Mouse (Mus musculus) neural tube, embryonic 13.5 days (tissue): ENCODE measurements around the gene Pon3. TPM values are rescaled to one million over a fixed set of nuclear protein-coding genes. Genes with fewer than 3 reads are reported as not detected.

ENCODE experiments used
- ATAC-seq: fragments of 200-750 bp; cut with Nextera tagmentation; 2 replicates; pipeline ENCODE4 v1.8.0; 2017; ENCODE audit warnings: low read depth, mild to moderate bottlenecking, moderate TSS enrichment, moderate library complexity
- H3K27ac ChIP-seq: fragments of 300-500 bp; sonication (generic); replicated peaks from 2 replicates; pipeline ENCODE4 v1.5.1; 2015; ENCODE audit warnings: moderate library complexity, mild to moderate bottlenecking, inconsistent platforms
- H3K27me3 ChIP-seq: fragments of 300-500 bp; sonication (generic); 2 replicates; pipeline ENCODE4 v1.6.1; 2015; ENCODE audit warnings: mild to moderate bottlenecking, inconsistent platforms
- H3K36me3 ChIP-seq: fragments of 300-500 bp; sonication (generic); 2 replicates; pipeline ENCODE4 v1.6.1; 2015; ENCODE audit warnings: mild to moderate bottlenecking, inconsistent platforms
- H3K4me1 ChIP-seq: fragments of 300-500 bp; sonication (generic); replicated peaks from 2 replicates; pipeline ENCODE4 v1.6.1; 2015; ENCODE audit warnings: inconsistent platforms
- H3K4me2 ChIP-seq: fragments of 300-500 bp; sonication (generic); 2 replicates; pipeline ENCODE4 v1.6.1; 2015; ENCODE audit warnings: inconsistent platforms, mild to moderate bottlenecking, moderate library complexity
- H3K4me3 ChIP-seq: fragments of 300-500 bp; sonication (generic); 2 replicates; pipeline ENCODE4 v1.5.1; 2015; ENCODE audit warnings: mild to moderate bottlenecking, inconsistent platforms
- H3K9ac ChIP-seq: fragments of 300-500 bp; sonication (generic); 2 replicates; pipeline ENCODE4 v1.6.1; 2015; ENCODE audit warnings: moderate library complexity, mild to moderate bottlenecking, inconsistent platforms
- H3K9me3 ChIP-seq: fragments of 300-500 bp; sonication (generic); 2 replicates; pipeline ENCODE4 v1.6.1; 2016; ENCODE audit warnings: inconsistent platforms
- WGBS: fragments of 180-500 bp; shearing (Covaris S2); methylation state at CpG from one replicate; pipeline ENCODE4 v1.1.7; 2015; 5-methylcytosine and 5-hydroxymethylcytosine counted together
- polyA plus RNA-seq: library from polyadenylated mRNA; unstranded; fragments of >200 nt; fragmentation: Nextera tagmentation; extraction: Ambion mirVana; gene quantifications from 2 replicates; pipeline ENCODE4 v1.2.1, GENCODE M21; 2015

Gene Pon3
- 5.2 and 5.3 TPM in 2 replicates for polyA plus RNA-seq

GRCm38 (mm10) chr6:5255722-5256451 lies at the start of gene Pon3:
Gene Pon3 (minus strand): TSS chr6:5256286.
- Histone ChIP-seq H3K4me3 (peak within 1 kb of the TSS; percentile 19), H3K4me2 (peak within 1 kb of the TSS; percentile 49), H3K27me3 (no peaks in the 10 kb centered on the region), H3K27ac (no peak within 1 kb of the TSS), H3K9ac (peak within 1 kb of the TSS; percentile 9; the same call in 1 of the 2 replicates), H3K4me1 (0 out of 2 replicates have a peak, but pooled peaks cover 5% of the 10 kb centered on the region), H3K36me3 (no peaks in the 10 kb centered on the region), H3K9me3 (no peaks in the 10 kb centered on the region)
- WGBS = 11% methylated on average over 16 of the region's 16 CpGs
- 0 out of 2 replicates have a peak, but pooled peaks have one; percentile 27 for ATAC-seq

- Histone ChIP-seq H3K4me2 (no peak overlapping the region), H3K9me3 (no peaks in the 10 kb centered on the region), H3K4me1 (no peaks in the 10 kb centered on the region), H3K27ac (no peak overlapping the region), H3K36me3 (no peaks in the 10 kb centered on the region), H3K27me3 (peaks cover 3% of the 10 kb centered on the region; the same call in 1 of the 2 replicates), H3K4me3 (no peak overlapping the region), H3K9ac (no peak overlapping the region)
- WGBS = 86% methylated on average over 8 of the region's 8 CpGs
- ATAC-seq = no peak
Measured at GRCm38 (mm10) chr6:5304956-5305355, 48.9 kb upstream of the Pon3 start.

- no peak overlapping the region for H3K4me2 ChIP-seq
- H3K27me3 ChIP-seq = peaks cover 13% of the 10 kb centered on the region; the same call in 1 of the 2 replicates
- no peak overlapping the region for H3K4me3 ChIP-seq
- no peak overlapping the region for H3K27ac ChIP-seq
- no peaks in the 10 kb centered on the region for H3K9me3 ChIP-seq
- H3K4me1 ChIP-seq = peaks cover 12% of the 10 kb centered on the region
- 98% methylated on average over 8 of the region's 8 CpGs for WGBS
- no peak for ATAC-seq
- H3K9ac ChIP-seq = no peak overlapping the region
- no peaks in the 10 kb centered on the region for H3K36me3 ChIP-seq
Measured at GRCm38 (mm10) chr6:5300629-5301028, 44.5 kb upstream of the Pon3 start.

- H3K4me3 ChIP-seq = no peak overlapping the region
- no peaks in the 10 kb centered on the region for H3K9me3 ChIP-seq
- H3K4me2 ChIP-seq = no peak overlapping the region
- WGBS = 69% methylated on average over 5 of the region's 5 CpGs
- peaks cover 13% of the 10 kb centered on the region; the same call in 1 of the 2 replicates for H3K27me3 ChIP-seq
- no peak for ATAC-seq
- no peak overlapping the region for H3K9ac ChIP-seq
- H3K27ac ChIP-seq = no peak overlapping the region
- H3K36me3 ChIP-seq = no peaks in the 10 kb centered on the region
- peaks cover 12% of the 10 kb centered on the region for H3K4me1 ChIP-seq
Measured at GRCm38 (mm10) chr6:5299561-5299960, 43.5 kb upstream of the Pon3 start.

GRCm38 (mm10) chr6:5298092-5298554 lies 42.0 kb upstream of the Pon3 start, which contains the start of gene Pon2:
Gene Pon2 (minus strand): TSS chr6:5298455.
- Histone ChIP-seq H3K9me3 (no peaks in the 10 kb centered on the region), H3K36me3 (no peaks in the 10 kb centered on the region)
- WGBS = under 1% methylated on average over 40 of the region's 47 CpGs

GRCm38 (mm10) chr6:5297321-5298091 lies 41.4 kb upstream of the Pon3 start:
- Histone ChIP-seq H3K4me1 (peaks cover 12% of the 10 kb centered on the region), H3K4me3 (peak overlapping the region; percentile 59), H3K36me3 (no peaks in the 10 kb centered on the region), H3K27me3 (peaks cover 13% of the 10 kb centered on the region; the same call in 1 of the 2 replicates), H3K27ac (peak overlapping the region; percentile 77), H3K9me3 (no peaks in the 10 kb centered on the region), H3K4me2 (peak overlapping the region; percentile 88), H3K9ac (peak overlapping the region; percentile 71)
- WGBS = 6% methylated on average over 24 of the region's 25 CpGs
- peak; percentile 66 for ATAC-seq

More at GRCm38 (mm10) chr6:5298092-5298554, 42.0 kb upstream of the Pon3 start, which contains the start of gene Pon2:
- Histone ChIP-seq H3K4me2 (peak within 1 kb of the TSS; percentile 88), H3K4me3 (peak within 1 kb of the TSS; percentile 59), H3K27ac (peak within 1 kb of the TSS; percentile 77), H3K9ac (peak within 1 kb of the TSS; percentile 71), H3K4me1 (peaks cover 12% of the 10 kb centered on the region), H3K27me3 (peaks cover 13% of the 10 kb centered on the region; the same call in 1 of the 2 replicates)
- ATAC-seq = peak; percentile 94

- H3K9ac ChIP-seq = no peak overlapping the region
- no peaks in the 10 kb centered on the region for H3K36me3 ChIP-seq
- peaks cover 13% of the 10 kb centered on the region; the same call in 1 of the 2 replicates for H3K27me3 ChIP-seq
- H3K4me1 ChIP-seq = peaks cover 20% of the 10 kb centered on the region
- no peak for ATAC-seq
- H3K9me3 ChIP-seq = no peaks in the 10 kb centered on the region
- H3K4me3 ChIP-seq = no peak overlapping the region
- no peak overlapping the region for H3K27ac ChIP-seq
- no peak overlapping the region for H3K4me2 ChIP-seq
- 95% methylated on average over 7 of the region's 7 CpGs for WGBS
Measured at GRCm38 (mm10) chr6:5296067-5296466, 40.0 kb upstream of the Pon3 start.

GRCm38 (mm10) chr6:5294659-5295449 lies 38.8 kb upstream of the Pon3 start:
- no peak overlapping the region for H3K27ac ChIP-seq
- 95% methylated on average over 16 of the region's 16 CpGs for WGBS
- H3K4me2 ChIP-seq = no peak overlapping the region
- H3K9ac ChIP-seq = no peak overlapping the region
- H3K4me3 ChIP-seq = no peak overlapping the region
- peaks cover 32% of the 10 kb centered on the region for H3K4me1 ChIP-seq
- H3K27me3 ChIP-seq = peaks cover 10% of the 10 kb centered on the region; the same call in 1 of the 2 replicates
- H3K36me3 ChIP-seq = no peaks in the 10 kb centered on the region
- no peak for ATAC-seq
- H3K9me3 ChIP-seq = no peaks in the 10 kb centered on the region

- Histone ChIP-seq H3K9ac (no peak overlapping the region), H3K4me2 (no peak overlapping the region), H3K27me3 (peaks cover 7% of the 10 kb centered on the region; the same call in 1 of the 2 replicates), H3K27ac (no peak overlapping the region), H3K4me1 (peaks cover 29% of the 10 kb centered on the region), H3K9me3 (no peaks in the 10 kb centered on the region), H3K4me3 (no peak overlapping the region), H3K36me3 (no peaks in the 10 kb centered on the region)
- ATAC-seq = no peak
- 83% methylated on average over 5 of the region's 5 CpGs for WGBS
Measured at GRCm38 (mm10) chr6:5292841-5293240, 36.8 kb upstream of the Pon3 start.

GRCm38 (mm10) chr6:5291450-5291849 lies 35.4 kb upstream of the Pon3 start:
- no peak overlapping the region for H3K27ac ChIP-seq
- H3K4me1 ChIP-seq = peaks cover 20% of the 10 kb centered on the region
- no peak overlapping the region for H3K4me3 ChIP-seq
- H3K9me3 ChIP-seq = no peaks in the 10 kb centered on the region
- ATAC-seq = no peak
- no peak overlapping the region for H3K9ac ChIP-seq
- no peaks in the 10 kb centered on the region for H3K36me3 ChIP-seq
- no peaks in the 10 kb centered on the region for H3K27me3 ChIP-seq
- whole genome bisulfite sequencing = 48% methylated on average over 4 of the region's 4 CpGs
- H3K4me2 ChIP-seq = no peak overlapping the region

GRCm38 (mm10) chr6:5287919-5288318 lies 31.8 kb upstream of the Pon3 start:
- Histone ChIP-seq H3K27me3 (no peaks in the 10 kb centered on the region), H3K4me1 (peaks cover 21% of the 10 kb centered on the region), H3K9ac (no peak overlapping the region), H3K9me3 (no peaks in the 10 kb centered on the region), H3K4me2 (no peak overlapping the region), H3K27ac (no peak overlapping the region), H3K4me3 (no peak overlapping the region), H3K36me3 (no peaks in the 10 kb centered on the region)
- no peak for ATAC-seq
- 74% methylated on average over 5 of the region's 5 CpGs for WGBS
